ENCODE assay signal across 9 mouse cellular contexts in the genomic region with DNA sequence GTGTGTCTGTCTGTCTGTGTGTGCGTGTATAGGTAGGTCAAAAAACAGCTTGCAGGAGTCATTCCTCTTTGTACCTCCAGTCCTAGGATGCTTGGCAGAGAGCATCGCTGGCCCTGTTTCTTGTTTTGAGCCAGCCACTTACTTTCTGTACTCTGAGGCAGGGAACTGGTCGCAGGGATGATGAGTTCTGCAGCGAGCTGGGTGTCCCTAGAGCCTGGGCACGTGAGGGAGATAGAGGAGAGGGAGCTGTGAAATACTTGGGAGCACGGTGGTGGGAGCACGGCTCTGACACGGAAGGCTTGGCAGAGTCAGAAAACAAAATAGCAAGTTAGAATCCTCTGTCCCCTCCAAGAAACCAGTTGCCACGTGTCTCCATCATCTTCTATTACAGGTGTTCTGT. TPM values are rescaled to one million over a fixed set of nuclear protein-coding genes. Genes with fewer than 3 reads are reported as not detected.
DNase-seq lines count a peak whose midpoint lies in the region; ATAC-seq and TF ChIP-seq lines count a peak whose summit lies in the region.
"Had no signal": no experiment of that assay in that cellular context is flagged by ENCODE, and none has a peak within 500 bp of the region (broad histone marks: within the 10 kb centered on the region; RNA-seq: fewer than 3 reads in every experiment).

No protein-coding gene starts in this region.

- H3K4me2 ChIP-seq in lung, embryonic 14.5 days, result 0 out of 2 replicates have a peak overlapping the region, but pooled peaks have one; percentile 18
- peak overlapping the region; percentile 62; the same call in 1 of the 2 replicates for H3K4me2 ChIP-seq in forebrain, embryonic 11.5 days (ENCODE audit: low read depth, low read length, severe bottlenecking)
- H3K4me2 ChIP-seq: liver, embryonic 13.5 days had no signal

- H3K36me3 ChIP-seq in lung, embryonic 14.5 days (ENCODE audit: insufficient read depth), result 0 out of 2 replicates have a peak, but pooled peaks cover 3% of the 10 kb centered on the region
- H3K36me3 ChIP-seq in forebrain, embryonic 11.5 days (ENCODE audit: control insufficient read depth, insufficient read depth, low read length), result no peaks in the 10 kb centered on the region; the same call in 1 of the 2 replicates
- H3K36me3 ChIP-seq in limb, embryonic 10.5 days, result no peaks in the 10 kb centered on the region; the same call in 1 of the 2 replicates
- H3K36me3 ChIP-seq: liver, embryonic 13.5 days had no signal

- no peak overlapping the region for H3K27ac ChIP-seq in lung, embryonic 14.5 days (ENCODE audit: low read depth)
- no peak overlapping the region for H3K27ac ChIP-seq in forebrain, embryonic 11.5 days (ENCODE audit: low read depth, low read length)
- H3K27ac ChIP-seq in limb, embryonic 10.5 days, result no peak overlapping the region
- H3K27ac ChIP-seq in olfactory bulb, adult 2 months (ENCODE audit: insufficient read depth, low read depth, low read length), result peak overlapping the region; percentile 94; the same call in 1 of the 2 replicates
- H3K27ac ChIP-seq: kidney, postnatal 0 days; liver, embryonic 13.5 days had no signal

- peaks cover 17% of the 10 kb centered on the region; the same call in 1 of the 2 replicates for H3K27me3 ChIP-seq in lung, embryonic 14.5 days (ENCODE audit: insufficient read depth, low read length)
- H3K27me3 ChIP-seq in forebrain, embryonic 11.5 days (ENCODE audit: control insufficient read depth, insufficient read depth, low read length), result peaks cover 2% of the 10 kb centered on the region; the same call in 1 of the 2 replicates
- peaks cover 98% of the 10 kb centered on the region for H3K27me3 ChIP-seq in limb, embryonic 10.5 days (ENCODE audit: low read depth, poor library complexity, severe bottlenecking)

- ATAC-seq in lung, embryonic 14.5 days (ENCODE audit: insufficient read depth), result no peak
- no peak for ATAC-seq in forebrain, embryonic 11.5 days (replicated peaks; ENCODE audit: low FRiP score)

- no peak for TF ChIP-seq CTCF in lung, embryonic 14.5 days (IDR thresholded peaks at IDR 0.05; ENCODE audit: low read depth)
- no peak for TF ChIP-seq CTCF in olfactory bulb, adult 2 months (IDR thresholded peaks at IDR 0.05; ENCODE audit: insufficient read depth, low read depth, low read length)

- TF ChIP-seq POLR2A in olfactory bulb, adult 2 months (IDR thresholded peaks at IDR 0.05; ENCODE audit: insufficient read depth, low read depth, low read length), result no peak

- no peaks in the 10 kb centered on the region for H3K9me3 ChIP-seq in lung, embryonic 14.5 days (ENCODE audit: low read depth, low read length)
- H3K9me3 ChIP-seq in forebrain, embryonic 11.5 days (ENCODE audit: control insufficient read depth, low read length), result no peaks in the 10 kb centered on the region
- H3K9me3 ChIP-seq in limb, embryonic 10.5 days (replicated peaks), result no peaks in the 10 kb centered on the region
- H3K9me3 ChIP-seq: liver, embryonic 13.5 days had no signal

- H3K9ac ChIP-seq in lung, embryonic 14.5 days, result no peak overlapping the region
- H3K9ac ChIP-seq in forebrain, embryonic 11.5 days (ENCODE audit: low read length), result peak overlapping the region; percentile 37; the same call in 1 of the 2 replicates
- H3K9ac ChIP-seq: liver, embryonic 13.5 days had no signal

- H3K4me3 ChIP-seq in lung, embryonic 14.5 days (ENCODE audit: low read depth, low read length), result no peak overlapping the region
- peak overlapping the region; percentile 3; the same call in 1 of the 2 replicates for H3K4me3 ChIP-seq in forebrain, embryonic 11.5 days (ENCODE audit: low read depth, low read length)
- peak overlapping the region; percentile 6; the same call in 1 of the 2 replicates for H3K4me3 ChIP-seq in limb, embryonic 10.5 days
- peak overlapping the region; percentile 76 for H3K4me3 ChIP-seq in olfactory bulb, adult 2 months (ENCODE audit: insufficient read depth, low read depth, low read length)
- H3K4me3 ChIP-seq: liver, embryonic 13.5 days had no signal

- WGBS in lung, embryonic 14.5 days, result 18% methylated on average over 9 of the region's 9 CpGs
- 10% methylated on average over 9 of the region's 9 CpGs for WGBS in forebrain, embryonic 11.5 days
- WGBS in limb, embryonic 10.5 days, result 8% methylated on average over 9 of the region's 9 CpGs
- WGBS in olfactory bulb, adult 2 months, result 9% methylated on average over 9 of the region's 9 CpGs

- DNase-seq in lung, embryonic 14.5 days, result no peak
- DNase-seq in lung, postnatal 14 days, result no peak
- DNase-seq in forebrain, embryonic 11.5 days (ENCODE audit: low spot score), result no peak
- DNase-seq in limb, embryonic 10.5 days (ENCODE audit: low spot score), result no peak
- no peak for DNase-seq in testis, postnatal 10 days (ENCODE audit: low spot score)
- no peak for DNase-seq in Muller cell, postnatal 12 days (ENCODE audit: inconsistent ontology term)
- DNase-seq: liver, embryonic 13.5 days had no signal

- peaks cover 17% of the 10 kb centered on the region for H3K4me1 ChIP-seq in lung, embryonic 14.5 days (ENCODE audit: insufficient read depth)
- peaks cover 34% of the 10 kb centered on the region for H3K4me1 ChIP-seq in forebrain, embryonic 11.5 days (replicated peaks; ENCODE audit: control insufficient read depth, insufficient read depth, low read length)
- H3K4me1 ChIP-seq in limb, embryonic 10.5 days, result peaks cover 52% of the 10 kb centered on the region
- H3K4me1 ChIP-seq in olfactory bulb, adult 2 months (ENCODE audit: control insufficient read depth, insufficient read depth, low read length), result peaks cover 63% of the 10 kb centered on the region

RNA-seq across cellular contexts. Expression of gene Map1a, which starts 8.3 kb away (rescaled TPM):
- polyA plus RNA-seq in lung, embryonic 14.5 days (2014; fragmentation: Nextera tagmentation; extraction: Ambion mirVana), result 5.5 and 5.7 TPM in 2 replicates
- polyA plus RNA-seq in forebrain, embryonic 11.5 days (2014; fragmentation: Nextera tagmentation; extraction: Ambion mirVana), result 16.2 and 18.1 TPM in 2 replicates
- polyA plus RNA-seq in limb, embryonic 10.5 days (2016; fragmentation: Nextera tagmentation; extraction: Ambion mirVana), result 1.5 and 2.0 TPM in 2 replicates
- 93.5 and 210 TPM in 2 replicates for polyA plus RNA-seq in olfactory bulb, adult 2 months (2012; ENCODE audit: insufficient read depth, insufficient read length, low replicate concordance, missing spikeins)

RNA-seq across cellular contexts. Expression of gene Trp53bp1, which starts 26.5 kb away (rescaled TPM):
- 55.5 and 73.6 TPM in 2 replicates for polyA plus RNA-seq in lung, embryonic 14.5 days (2014; fragmentation: Nextera tagmentation; extraction: Ambion mirVana)
- polyA plus RNA-seq in forebrain, embryonic 11.5 days (2014; fragmentation: Nextera tagmentation; extraction: Ambion mirVana), result 152 and 169 TPM in 2 replicates
- polyA plus RNA-seq in limb, embryonic 10.5 days (2016; fragmentation: Nextera tagmentation; extraction: Ambion mirVana), result 116 and 135 TPM in 2 replicates
- 272 TPM in 1 of 2 replicates, not detected in the other for polyA plus RNA-seq in olfactory bulb, adult 2 months (2012; ENCODE audit: insufficient read depth, insufficient read length, low replicate concordance, missing spikeins)

RNA-seq across cellular contexts. Expression of gene Ppip5k1, which starts 57.5 kb away (rescaled TPM):
- polyA plus RNA-seq in lung, embryonic 14.5 days (2014; fragmentation: Nextera tagmentation; extraction: Ambion mirVana), result 10.5 and 10.8 TPM in 2 replicates
- 10.7 and 11.7 TPM in 2 replicates for polyA plus RNA-seq in forebrain, embryonic 11.5 days (2014; fragmentation: Nextera tagmentation; extraction: Ambion mirVana)
- 7.5 and 8.9 TPM in 2 replicates for polyA plus RNA-seq in limb, embryonic 10.5 days (2016; fragmentation: Nextera tagmentation; extraction: Ambion mirVana)
- polyA plus RNA-seq in olfactory bulb, adult 2 months (2012; ENCODE audit: insufficient read depth, insufficient read length, low replicate concordance, missing spikeins), result 355 TPM in 1 of 2 replicates, not detected in the other

RNA-seq across cellular contexts. Expression of gene Ckmt1, which starts 59.8 kb away (rescaled TPM):
- 0.75 and 1.4 TPM in 2 replicates for polyA plus RNA-seq in lung, embryonic 14.5 days (2014; fragmentation: Nextera tagmentation; extraction: Ambion mirVana)
- polyA plus RNA-seq in forebrain, embryonic 11.5 days (2014; fragmentation: Nextera tagmentation; extraction: Ambion mirVana), result 3.0 and 3.6 TPM in 2 replicates
- polyA plus RNA-seq in limb, embryonic 10.5 days (2016; fragmentation: Nextera tagmentation; extraction: Ambion mirVana), result 0.59 and 1.5 TPM in 2 replicates
- polyA plus RNA-seq in olfactory bulb, adult 2 months (2012; ENCODE audit: insufficient read depth, insufficient read length, low replicate concordance, missing spikeins), result not detected in 2 replicates
